Mouse (Mus musculus): Measurements from ENCODE around the gene Lsm12. TPM values are rescaled to one million over a fixed set of nuclear protein-coding genes. Genes with fewer than 3 reads are reported as not detected.

The Lsm12 gene
- polyA plus RNA-seq, 1 experiment from 2014 or later: 112 TPM

DNA sequence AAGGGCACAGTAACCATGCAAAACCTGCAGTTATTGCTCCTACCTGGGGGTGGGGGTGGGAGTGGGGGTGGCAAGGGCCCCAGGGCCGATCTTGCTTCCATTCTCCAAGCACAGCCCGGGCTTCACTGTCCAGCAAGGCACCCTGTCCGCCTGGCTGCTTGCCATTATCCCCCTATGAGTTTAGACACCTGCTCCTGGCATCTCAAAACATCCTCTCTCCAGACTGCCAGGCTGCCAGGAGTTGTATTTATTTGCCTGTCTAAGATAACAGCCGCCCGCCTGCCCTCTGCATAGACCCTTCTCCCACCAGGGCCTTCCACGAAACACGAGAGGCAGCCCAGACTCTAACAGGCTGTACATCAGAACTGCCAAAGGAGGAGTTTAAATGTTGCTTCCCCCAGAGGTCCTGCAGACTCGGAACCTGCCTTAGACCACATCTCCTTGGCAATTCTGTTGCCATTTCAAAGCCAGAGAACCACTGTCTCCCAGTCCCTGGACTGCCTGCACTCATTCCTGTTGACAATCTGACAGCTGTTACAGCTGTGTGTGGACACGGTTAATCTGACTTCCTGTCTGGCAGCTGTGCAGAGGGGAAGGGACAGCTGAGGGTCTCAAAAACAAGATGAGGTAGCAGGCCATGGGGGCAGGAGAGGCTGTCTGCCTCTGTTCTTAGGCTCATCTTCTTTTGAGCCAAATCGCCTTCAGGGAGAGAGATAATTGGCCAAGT is 29.5 kb upstream of the Lsm12 start:
- Histone ChIP-seq H3K4me1 (replicated peaks) (peaks cover 89% of the 10 kb centered on the region), H3K36me3 (peaks cover 12% of the 10 kb centered on the region), H3K9me3 (no peaks in the 10 kb centered on the region), H3K9ac (peak overlapping the region; percentile 41; the same call in 1 of the 2 replicates), H3K27me3 (no peaks in the 10 kb centered on the region), H3K4me3 (no peak overlapping the region), H3K27ac (replicated peaks) (peak overlapping the region; percentile 49), H3K4me2 (no peak overlapping the region)
- 46% methylated on average over 10 of the region's 10 CpGs for WGBS
- no peak for ATAC-seq (ENCODE audit: low read depth)

GRCm38 (mm10) chr11:102211936-102212341 is 26.8 kb upstream of the Lsm12 start:
- Histone ChIP-seq H3K9ac (no peak overlapping the region), H3K4me1 (replicated peaks) (peaks cover 89% of the 10 kb centered on the region), H3K4me3 (no peak overlapping the region), H3K27me3 (no peaks in the 10 kb centered on the region), H3K36me3 (peaks cover 5% of the 10 kb centered on the region), H3K4me2 (no peak overlapping the region), H3K27ac (replicated peaks) (no peak overlapping the region; the same call in 1 of the 2 replicates), H3K9me3 (no peaks in the 10 kb centered on the region)
- 54% methylated on average over 18 of the region's 18 CpGs for WGBS
- ATAC-seq (ENCODE audit: low read depth): no peak

GRCm38 (mm10) chr11:102211011-102211410 is 25.9 kb upstream of the Lsm12 start:
- H3K36me3 ChIP-seq: peaks cover 14% of the 10 kb centered on the region
- ATAC-seq (ENCODE audit: low read depth): no peak
- 64% methylated on average over 5 of the region's 5 CpGs for WGBS
- H3K27me3 ChIP-seq: no peaks in the 10 kb centered on the region
- H3K4me1 ChIP-seq (replicated peaks): peaks cover 85% of the 10 kb centered on the region
- no peak overlapping the region for H3K4me2 ChIP-seq
- H3K9me3 ChIP-seq: no peaks in the 10 kb centered on the region
- H3K9ac ChIP-seq: no peak overlapping the region
- no peak overlapping the region for H3K4me3 ChIP-seq
- 0 out of 2 replicates have a peak overlapping the region, but pooled peaks have one; percentile 24 for H3K27ac ChIP-seq (replicated peaks)

GRCm38 (mm10) chr11:102210185-102210584 is 25.1 kb upstream of the Lsm12 start:
- Histone ChIP-seq H3K4me3 (no peak overlapping the region), H3K9ac (no peak overlapping the region), H3K36me3 (peaks cover 22% of the 10 kb centered on the region), H3K4me1 (replicated peaks) (peaks cover 77% of the 10 kb centered on the region), H3K27ac (replicated peaks) (no peak overlapping the region), H3K4me2 (no peak overlapping the region), H3K9me3 (no peaks in the 10 kb centered on the region), H3K27me3 (no peaks in the 10 kb centered on the region)
- no peak for ATAC-seq (ENCODE audit: low read depth)
- 71% methylated on average over 3 of the region's 3 CpGs for WGBS

DNA sequence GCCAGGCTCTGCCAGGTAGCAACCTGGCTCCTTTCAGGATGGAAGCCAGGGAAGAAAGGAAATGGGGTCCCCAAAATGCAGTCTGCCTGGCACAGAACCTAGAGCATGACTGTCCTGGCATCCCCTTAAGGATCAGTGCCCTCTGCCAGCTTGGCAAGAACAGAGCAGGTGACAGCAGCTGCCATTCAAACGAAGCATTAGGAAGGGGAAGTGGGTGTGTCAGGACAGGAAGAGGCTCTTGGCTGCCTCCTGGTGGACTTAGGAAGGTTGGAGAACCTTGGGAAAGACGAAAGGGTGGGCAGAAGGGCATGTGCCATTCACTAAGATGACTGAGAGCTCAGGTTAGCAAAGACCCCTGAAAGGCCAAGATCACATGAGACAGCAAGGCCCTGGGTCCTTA is 24.6 kb upstream of the Lsm12 start:
- Histone ChIP-seq H3K36me3 (peaks cover 27% of the 10 kb centered on the region), H3K27me3 (no peaks in the 10 kb centered on the region), H3K9me3 (no peaks in the 10 kb centered on the region), H3K4me1 (replicated peaks) (peaks cover 72% of the 10 kb centered on the region), H3K4me3 (no peak overlapping the region), H3K4me2 (no peak overlapping the region), H3K27ac (replicated peaks) (peak overlapping the region; percentile 38; the same call in 1 of the 2 replicates), H3K9ac (0 out of 2 replicates have a peak overlapping the region, but pooled peaks have one; percentile 17)
- ATAC-seq (ENCODE audit: low read depth): no peak
- 12% methylated on average over 2 of the region's 2 CpGs for WGBS

DNA sequence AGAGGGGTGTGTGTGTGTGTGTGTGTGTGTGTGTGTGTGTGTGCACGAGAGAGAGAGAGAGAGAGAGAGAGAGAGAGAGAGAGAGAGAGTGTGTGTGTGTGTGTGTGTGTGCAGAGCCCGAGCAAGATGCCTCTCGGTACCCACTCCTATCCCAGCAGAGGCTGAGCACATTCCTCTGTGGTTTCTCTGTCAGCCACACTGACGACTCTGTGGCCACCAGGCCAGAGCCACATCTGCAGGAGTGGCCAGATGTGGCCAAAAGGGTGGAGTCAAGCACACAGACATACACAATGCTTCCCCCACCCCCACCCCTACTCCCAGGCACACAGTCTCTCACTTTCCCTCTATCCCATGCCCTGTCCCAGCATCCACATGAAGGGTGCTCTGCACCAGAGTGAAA is 23.8 kb upstream of the Lsm12 start:
- Histone ChIP-seq H3K9me3 (no peaks in the 10 kb centered on the region), H3K27ac (replicated peaks) (0 out of 2 replicates have a peak overlapping the region, but pooled peaks have one; percentile 38), H3K4me3 (no peak overlapping the region), H3K27me3 (no peaks in the 10 kb centered on the region), H3K4me1 (replicated peaks) (peaks cover 63% of the 10 kb centered on the region), H3K36me3 (peaks cover 36% of the 10 kb centered on the region), H3K9ac (no peak overlapping the region), H3K4me2 (no peak overlapping the region)
- 39% methylated on average over 3 of the region's 4 CpGs for WGBS
- ATAC-seq (ENCODE audit: low read depth): no peak

- peaks cover 58% of the 10 kb centered on the region for H3K4me1 ChIP-seq (replicated peaks)
- peaks cover 39% of the 10 kb centered on the region for H3K36me3 ChIP-seq
- no peaks in the 10 kb centered on the region for H3K27me3 ChIP-seq
- peak overlapping the region; percentile 49 for H3K27ac ChIP-seq (replicated peaks)
- no peak overlapping the region for H3K4me3 ChIP-seq
- H3K9ac ChIP-seq: peak overlapping the region; percentile 39; the same call in 1 of the 2 replicates
- 0 out of 2 replicates have a peak overlapping the region, but pooled peaks have one; percentile 14 for H3K4me2 ChIP-seq
- peak; percentile 19; the same call in 1 of the 2 replicates for ATAC-seq (ENCODE audit: low read depth)
- WGBS: 22% methylated on average over 11 of the region's 11 CpGs
- no peaks in the 10 kb centered on the region for H3K9me3 ChIP-seq
Observed at GRCm38 (mm10) chr11:102207825-102208777, 23.0 kb upstream of the Lsm12 start.

GRCm38 (mm10) chr11:102206481-102206880 is 21.4 kb upstream of the Lsm12 start:
- H3K27me3 ChIP-seq: no peaks in the 10 kb centered on the region
- H3K27ac ChIP-seq (replicated peaks): no peak overlapping the region
- H3K4me3 ChIP-seq: no peak overlapping the region
- no peak overlapping the region for H3K9ac ChIP-seq
- peaks cover 55% of the 10 kb centered on the region for H3K36me3 ChIP-seq
- no peak overlapping the region for H3K4me2 ChIP-seq
- 53% methylated on average over 28 of the region's 30 CpGs for WGBS
- H3K9me3 ChIP-seq: no peaks in the 10 kb centered on the region
- H3K4me1 ChIP-seq (replicated peaks): peaks cover 47% of the 10 kb centered on the region
- ATAC-seq (ENCODE audit: low read depth): no peak

GRCm38 (mm10) chr11:102201408-102201821 is 16.3 kb upstream of the Lsm12 start:
- Histone ChIP-seq H3K9me3 (no peaks in the 10 kb centered on the region), H3K4me1 (replicated peaks) (peaks cover under 1% of the 10 kb centered on the region; the same call in 1 of the 2 replicates), H3K9ac (no peak overlapping the region), H3K36me3 (peaks cover 97% of the 10 kb centered on the region), H3K27me3 (no peaks in the 10 kb centered on the region), H3K4me3 (no peak overlapping the region), H3K27ac (replicated peaks) (no peak overlapping the region), H3K4me2 (no peak overlapping the region)
- 82% methylated on average over 12 of the region's 12 CpGs for WGBS
- ATAC-seq (ENCODE audit: low read depth): no peak

DNA sequence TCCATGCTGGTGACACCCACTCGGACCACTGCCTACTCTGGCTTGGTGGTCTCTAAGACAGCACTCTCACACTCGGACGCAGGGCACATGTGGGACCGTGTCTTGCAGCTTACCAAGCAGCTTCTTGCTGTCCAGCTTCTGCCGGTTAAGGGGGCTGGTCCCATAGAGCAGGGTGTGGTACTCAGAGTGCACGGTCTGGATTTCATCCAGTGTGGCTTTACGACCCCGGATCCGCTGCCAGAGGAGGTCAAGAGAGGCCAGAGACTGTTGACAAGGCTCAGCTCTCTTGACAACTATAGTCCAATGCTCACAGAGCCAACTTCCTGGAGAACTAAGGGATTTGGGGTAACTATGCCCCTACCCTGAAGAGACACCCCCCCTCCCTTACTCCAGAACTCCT is 14.8 kb upstream of the Lsm12 start:
- H3K4me1 ChIP-seq (replicated peaks): 0 out of 2 replicates have a peak, but pooled peaks cover under 1% of the 10 kb centered on the region
- H3K4me2 ChIP-seq: no peak overlapping the region
- H3K9ac ChIP-seq: no peak overlapping the region
- no peaks in the 10 kb centered on the region for H3K9me3 ChIP-seq
- H3K36me3 ChIP-seq: peaks cover 97% of the 10 kb centered on the region
- no peaks in the 10 kb centered on the region for H3K27me3 ChIP-seq
- H3K4me3 ChIP-seq: no peak overlapping the region
- WGBS: 78% methylated on average over 9 of the region's 9 CpGs
- no peak overlapping the region for H3K27ac ChIP-seq (replicated peaks)
- ATAC-seq (ENCODE audit: low read depth): no peak

DNA sequence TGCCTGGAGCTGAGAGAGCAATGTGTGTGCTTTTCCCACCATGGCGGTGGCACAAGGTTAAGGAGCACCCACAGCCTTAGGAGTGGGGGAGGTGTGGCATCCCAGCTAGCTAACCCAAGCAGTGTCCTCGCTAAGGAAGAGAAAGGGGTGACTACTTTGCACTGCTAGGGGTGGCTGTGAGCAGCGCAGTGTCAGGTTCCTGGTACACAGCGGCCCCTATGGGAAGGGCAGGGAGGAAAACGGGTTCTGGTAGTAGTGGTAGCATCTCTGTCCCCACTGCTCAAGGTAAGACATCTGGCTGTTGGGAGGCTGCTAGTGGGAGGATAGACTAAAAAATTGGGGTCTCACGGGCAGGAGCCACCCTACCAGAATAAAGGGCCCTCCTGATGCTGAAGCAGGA is 13.1 kb upstream of the Lsm12 start:
- H3K27me3 ChIP-seq: no peaks in the 10 kb centered on the region
- ATAC-seq (ENCODE audit: low read depth): no peak
- no peak overlapping the region for H3K9ac ChIP-seq
- WGBS: 64% methylated on average over 6 of the region's 6 CpGs
- H3K4me2 ChIP-seq: no peak overlapping the region
- H3K36me3 ChIP-seq: peaks cover 97% of the 10 kb centered on the region
- peaks cover 9% of the 10 kb centered on the region for H3K4me1 ChIP-seq (replicated peaks)
- H3K9me3 ChIP-seq: no peaks in the 10 kb centered on the region
- no peak overlapping the region for H3K27ac ChIP-seq (replicated peaks)
- no peak overlapping the region for H3K4me3 ChIP-seq

Measured in neural tube, embryonic 13.5 days (tissue).